ENCODE assay signal across 7 mouse cellular contexts in the genomic region with DNA sequence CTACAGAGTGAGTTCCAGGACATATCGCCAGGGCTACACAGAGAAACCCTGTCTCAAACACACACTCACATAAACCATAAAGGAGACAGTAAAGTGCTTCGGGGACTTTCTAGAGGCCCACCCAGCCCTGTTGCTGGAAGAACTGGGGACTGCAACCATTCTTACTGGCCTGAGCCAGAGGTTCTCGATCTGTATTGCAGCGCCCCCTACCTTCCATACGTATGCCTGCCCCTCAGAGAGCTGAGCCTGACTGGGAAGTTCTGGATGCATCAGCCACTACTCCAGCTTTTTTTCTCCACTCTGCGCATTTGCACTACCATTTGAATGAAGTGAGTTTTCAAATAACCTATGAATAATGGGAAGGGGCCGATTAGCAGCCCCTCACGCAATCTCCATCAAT. TPM values are rescaled to one million over a fixed set of nuclear protein-coding genes. Genes with fewer than 3 reads are reported as not detected.
DNase-seq lines count a peak whose midpoint lies in the region; TF ChIP-seq lines count a peak whose summit lies in the region.

No protein-coding gene starts in this region.

- no peak overlapping the region for H3K9ac ChIP-seq in MEL (ENCODE audit: control insufficient read depth, low read depth, low read length, poor library complexity, severe bottlenecking)

- no peak for TF ChIP-seq POLR2A in MEL (IDR thresholded peaks at IDR 0.05; ENCODE audit: control insufficient read depth in 1 of 2, insufficient read depth in 1 of 2, low read depth in 1 of 2, low read length in 2 of 2, poor library complexity in 1 of 2)
- no peak for TF ChIP-seq POLR2A in cortical plate, adult 2 months (IDR thresholded peaks at IDR 0.05; ENCODE audit: extremely low read depth, insufficient read depth, low read length)

- TF ChIP-seq RAD21 in MEL (IDR thresholded peaks at IDR 0.05; ENCODE audit: low read depth, low read length) = peak; percentile 64

- H3K9me3 ChIP-seq in MEL (replicated peaks; ENCODE audit: insufficient read depth, low read length) = no peaks in the 10 kb centered on the region

- H3K4me3 ChIP-seq in MEL (ENCODE audit: control insufficient read depth in 1 of 2, insufficient read depth in 1 of 2, low read depth in 2 of 2, low read length in 2 of 2) = no peak overlapping the region
- no peak overlapping the region for H3K4me3 ChIP-seq in cortical plate, adult 2 months (ENCODE audit: insufficient read depth, low read length)

- H3K4me1 ChIP-seq in MEL (ENCODE audit: control insufficient read depth in 1 of 2, insufficient read depth in 2 of 2, low read length in 2 of 2) = no peaks in the 10 kb centered on the region; a peak in 2 of 4 replicates
- H3K4me1 ChIP-seq in cortical plate, adult 2 months (ENCODE audit: control insufficient read depth, insufficient read depth, low read length) = no peaks in the 10 kb centered on the region

- H3K27me3 ChIP-seq in MEL (ENCODE audit: control insufficient read depth in 1 of 2, insufficient read depth in 2 of 2, low read length in 2 of 2) = 0 out of 4 replicates have a peak, but pooled peaks cover 0 to 4% of the 10 kb centered on the region in 2 experiments

- peak; percentile 49 to 75 (median 67) for TF ChIP-seq CTCF in MEL (IDR thresholded peaks at IDR 0.05 in 2 of 3, conservative IDR thresholded peaks at IDR 0.05 in 1 of 3; ENCODE audit: control insufficient read depth in 1 of 3, insufficient read depth in 1 of 3, low read depth in 2 of 3, low read length in 3 of 3, poor library complexity in 1 of 3, severe bottlenecking in 1 of 3)
- peak; percentile 26; the same call in 1 of the 2 replicates for TF ChIP-seq CTCF in cortical plate, adult 2 months (IDR thresholded peaks at IDR 0.05; ENCODE audit: extremely low read depth, insufficient read depth, low read length)

- H3K27ac ChIP-seq in MEL (ENCODE audit: control insufficient read depth, low read depth, low read length) = no peak overlapping the region
- H3K27ac ChIP-seq in cortical plate, adult 2 months (ENCODE audit: insufficient read depth, low read length) = no peak overlapping the region

- peak; percentile 57 for DNase-seq in kidney, adult 9 months
- DNase-seq in kidney, postnatal 14 days = no peak
- DNase-seq in MEL (ENCODE audit: low read depth, low spot score) = peak; percentile 66
- DNase-seq in mesoderm, embryonic 11.5 days (ENCODE audit: low read depth, low spot score) = peak; percentile 27
- no peak for DNase-seq in gastrocnemius, postnatal 14 days
- no peak for DNase-seq in gastrocnemius, postnatal 10 days

- H3K79me2 ChIP-seq in MEL (ENCODE audit: control insufficient read depth, insufficient read depth, low read length, poor library complexity) = no peaks in the 10 kb centered on the region

- H3K36me3 ChIP-seq in MEL (ENCODE audit: control insufficient read depth in 1 of 2, insufficient read depth in 2 of 2, low read length in 2 of 2) = no peaks in the 10 kb centered on the region

- no peak for TF ChIP-seq EP300 in MEL (IDR thresholded peaks at IDR 0.05; ENCODE audit: low read depth in 1 of 2, low read length in 2 of 2)

- intact Hi-C loops in gastrocnemius, postnatal 14 days (cut with DNase I; ENCODE audit: low total_unique reads) = no loop called here

TF ChIP-seq in MEL, 35 proteins besides CTCF, POLR2A, EP300 and RAD21:
- peak; percentile 29; the same call in 1 of the 2 replicates for TF ChIP-seq ZC3H11A (IDR thresholded peaks at IDR 0.05; ENCODE audit: low read depth, low read length)
- no peak for TF ChIP-seq HCFC1 (IDR thresholded peaks at IDR 0.05; ENCODE audit: low read depth, low read length)
- TF ChIP-seq MYB (IDR thresholded peaks at IDR 0.05; ENCODE audit: low read depth, low read length) = no peak
- TF ChIP-seq SMC3 (IDR thresholded peaks at IDR 0.05; ENCODE audit: low read depth, low read length) = peak; percentile 57
- no peak for TF ChIP-seq ZKSCAN1 (IDR thresholded peaks at IDR 0.05; ENCODE audit: low read depth, low read length)

RNA-seq across cellular contexts. Expression of gene Hmga1b, which starts 13.2 kb away (rescaled TPM):
- total RNA-seq in MEL (2012; rRNA removed) = 190 and 206 TPM in 2 replicates
- 100 to 1,000 TPM in 1 of 2 experiments, not detected in 1; 633 TPM for polyA plus RNA-seq in MEL (2012; ENCODE audit: insufficient read depth in 1 of 2, insufficient read length in 2 of 2, low read depth in 1 of 2, low replicate concordance in 2 of 2, missing spikeins in 1 of 2)
- polyA plus RNA-seq in cortical plate, adult 2 months (2012; rRNA removed) = 1.4 and 2.8 TPM in 2 replicates
- 10 to 100 TPM; 12.4 to 14.6 TPM for total RNA-seq in gastrocnemius, postnatal 14 days (2021)
- 10 to 100 TPM; 13.3 to 15.9 TPM for total RNA-seq in gastrocnemius, postnatal 10 days (2021)

RNA-seq across cellular contexts. Expression of gene Cbr2, which starts 17.5 kb away (rescaled TPM):
- total RNA-seq in MEL (2012; rRNA removed) = not detected in 2 replicates
- not detected for polyA plus RNA-seq in MEL (2012; ENCODE audit: insufficient read depth in 1 of 2, insufficient read length in 2 of 2, low read depth in 1 of 2, low replicate concordance in 2 of 2, missing spikeins in 1 of 2)
- 4.6 and 4.9 TPM in 2 replicates for polyA plus RNA-seq in cortical plate, adult 2 months (2012; rRNA removed)
- 10 to 100 TPM; 10.6 to 14.4 TPM for total RNA-seq in gastrocnemius, postnatal 14 days (2021)
- total RNA-seq in gastrocnemius, postnatal 10 days (2021) = 10 to 100 TPM in 1 of 2 experiments, 1 to 10 TPM in 1; 9.9 to 10.8 TPM

RNA-seq across cellular contexts. Expression of gene Dcxr, which starts 22.3 kb away (rescaled TPM):
- total RNA-seq in MEL (2012; rRNA removed) = 12.0 and 14.1 TPM in 2 replicates
- polyA plus RNA-seq in MEL (2012; ENCODE audit: insufficient read depth in 1 of 2, insufficient read length in 2 of 2, low read depth in 1 of 2, low replicate concordance in 2 of 2, missing spikeins in 1 of 2) = 10 to 100 TPM in 1 of 2 experiments, not detected in 1; 12.2 TPM
- polyA plus RNA-seq in cortical plate, adult 2 months (2012; rRNA removed) = 20.5 and 21.3 TPM in 2 replicates
- 1 to 10 TPM; 5.4 to 6.2 TPM for total RNA-seq in gastrocnemius, postnatal 14 days (2021)
- 1 to 10 TPM; 3.4 to 3.7 TPM for total RNA-seq in gastrocnemius, postnatal 10 days (2021)

RNA-seq across cellular contexts. Expression of gene Rac3, which starts 28.2 kb away (rescaled TPM):
- total RNA-seq in MEL (2012; rRNA removed) = 7.8 and 12.0 TPM in 2 replicates
- polyA plus RNA-seq in MEL (2012; ENCODE audit: insufficient read depth in 1 of 2, insufficient read length in 2 of 2, low read depth in 1 of 2, low replicate concordance in 2 of 2, missing spikeins in 1 of 2) = 10 to 100 TPM in 1 of 2 experiments, not detected in 1; 13.1 TPM
- polyA plus RNA-seq in cortical plate, adult 2 months (2012; rRNA removed) = 60.4 and 72.2 TPM in 2 replicates
- 1 to 10 TPM; 1.5 to 1.9 TPM for total RNA-seq in gastrocnemius, postnatal 14 days (2021)
- total RNA-seq in gastrocnemius, postnatal 10 days (2021) = 1 to 10 TPM; 1.8 to 2.7 TPM

RNA-seq across cellular contexts. Expression of gene Rfng, which starts 34.6 kb away (rescaled TPM):
- 10.9 and 12.7 TPM in 2 replicates for total RNA-seq in MEL (2012; rRNA removed)
- polyA plus RNA-seq in MEL (2012; ENCODE audit: insufficient read depth in 1 of 2, insufficient read length in 2 of 2, low read depth in 1 of 2, low replicate concordance in 2 of 2, missing spikeins in 1 of 2) = 10 to 100 TPM in 1 of 2 experiments, not detected in 1; 40.7 TPM
- 98.9 and 103 TPM in 2 replicates for polyA plus RNA-seq in cortical plate, adult 2 months (2012; rRNA removed)
- 1 to 10 TPM; 6.7 to 7.9 TPM for total RNA-seq in gastrocnemius, postnatal 14 days (2021)
- 1 to 10 TPM; 6.3 to 7.7 TPM for total RNA-seq in gastrocnemius, postnatal 10 days (2021)

Comparison
In these comparisons a context has a peak if more than half of its experiments do, and no peak if none do; other contexts are left out.
1. DNase-seq: peak in kidney, adult 9 months (single experiment), MEL (single experiment) and mesoderm, embryonic 11.5 days (single experiment); none in kidney, postnatal 14 days (single experiment), gastrocnemius, postnatal 14 days (single experiment) and gastrocnemius, postnatal 10 days (single experiment).
2. RNA of gene Hmga1b, which starts 13.2 kb away (total RNA-seq): 190 to 206 TPM in MEL; 13.3 to 15.9 TPM in gastrocnemius, postnatal 10 days and 12.4 to 14.6 TPM in gastrocnemius, postnatal 14 days; every median in the first group is over 10 times any median in the second.